Mouse (Mus musculus) embryo, embryonic 11 days (tissue): ENCODE results near the gene Tmem251.
A peak's percentile ranks its signal among the peaks of the same experiment; 100 is the strongest.

Experiments used
- DNase-seq: peaks from one replicate; pipeline ENCODE4 v3.0.0-alpha.2; 2015

The Tmem251 gene

DNA sequence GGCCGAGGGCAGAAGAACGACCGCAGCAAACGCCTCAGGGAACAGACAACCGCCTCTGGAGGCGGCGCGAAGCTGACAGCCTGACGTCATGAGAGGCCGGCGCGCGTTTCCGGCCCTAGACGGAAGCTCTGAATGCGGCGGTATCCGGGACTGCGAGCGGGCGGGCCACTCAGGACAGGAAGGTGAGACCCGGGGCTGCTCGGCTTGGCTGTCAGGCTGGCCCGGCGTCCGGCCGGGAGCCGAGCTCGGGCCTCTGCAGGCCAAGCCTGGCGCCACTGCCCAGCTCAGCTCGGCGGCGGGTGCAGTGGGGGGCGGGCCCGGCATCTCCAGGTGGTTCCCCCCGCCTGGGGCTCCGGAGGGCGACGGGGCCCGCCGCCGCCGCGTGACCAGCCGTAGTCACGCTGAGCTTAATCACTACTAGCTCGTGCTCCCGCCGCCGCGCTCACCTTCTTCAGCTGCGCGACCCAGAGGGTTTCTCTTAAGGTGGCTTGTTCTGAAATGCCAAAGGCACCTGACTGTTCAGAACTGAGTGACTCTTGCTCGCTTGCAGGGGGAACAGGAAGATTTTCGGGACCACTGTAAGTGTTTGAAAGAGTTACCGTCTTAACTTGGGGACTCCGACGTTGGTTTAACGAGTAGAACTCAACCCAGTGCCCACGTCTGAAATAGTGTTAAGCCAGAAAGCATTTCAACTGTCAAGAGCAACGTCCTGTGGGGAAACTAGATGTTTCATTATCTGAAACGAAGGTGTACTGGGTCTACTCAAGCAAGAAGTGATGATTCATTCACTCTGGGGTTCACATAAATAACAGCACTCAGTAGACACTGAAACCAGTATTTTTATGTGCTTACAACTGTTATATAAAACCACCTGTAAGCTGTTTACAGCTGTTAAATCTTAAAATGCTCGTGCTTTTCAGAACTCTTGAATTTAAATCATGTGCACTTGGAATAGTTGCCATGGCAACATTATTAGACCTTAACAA, at the start of gene Tmem251, which contains the start of gene Moap1:
Tmem251 (plus strand) TSS at position 174 of the 986 bp plus-strand sequence.
Moap1 (minus strand) TSS at position 73 of the 986 bp plus-strand sequence.
- peak; percentile 95 for DNase-seq

DNA sequence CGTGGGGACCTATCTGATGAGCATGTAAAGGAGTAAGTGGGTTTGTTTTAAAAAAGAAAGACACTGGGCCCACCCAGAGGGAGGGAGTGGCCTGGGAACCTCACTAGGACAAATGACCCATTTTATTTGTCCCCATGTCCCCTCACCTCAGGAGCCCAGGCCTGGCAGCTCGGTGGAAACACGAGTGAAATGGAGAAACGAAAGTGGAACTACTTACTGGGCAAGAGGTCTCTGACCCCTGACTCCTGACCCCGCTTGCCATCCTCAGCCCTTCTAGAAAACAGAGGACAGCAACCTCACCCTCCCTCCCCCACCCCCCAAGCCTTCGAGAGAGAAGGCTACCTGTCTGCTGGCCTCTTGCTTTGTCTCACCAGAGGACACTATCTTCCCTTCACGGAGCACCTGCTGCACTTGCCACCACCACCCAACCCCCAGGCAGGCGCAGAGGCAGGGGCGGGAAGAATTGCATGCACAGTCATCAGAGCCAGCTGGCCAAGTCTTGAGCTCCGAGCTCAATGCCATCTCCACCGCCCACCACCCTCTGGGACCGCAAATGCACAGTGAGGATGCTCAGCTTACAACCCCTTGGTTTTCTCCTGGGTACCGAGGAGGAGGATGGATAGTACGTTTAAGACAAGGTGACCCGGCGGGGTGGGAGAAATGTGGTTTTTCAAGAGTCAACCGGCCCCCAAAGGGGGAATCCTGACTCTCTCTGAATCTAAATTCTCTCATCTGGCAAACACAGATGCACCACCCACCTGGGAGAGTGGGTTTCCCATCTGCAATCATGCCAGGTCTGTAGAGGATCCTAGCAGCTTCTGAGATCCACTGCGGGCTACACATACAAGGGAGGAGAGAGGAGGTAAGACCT, 48.0 kb upstream of the Tmem251 start:
- no peak for DNase-seq

DNA sequence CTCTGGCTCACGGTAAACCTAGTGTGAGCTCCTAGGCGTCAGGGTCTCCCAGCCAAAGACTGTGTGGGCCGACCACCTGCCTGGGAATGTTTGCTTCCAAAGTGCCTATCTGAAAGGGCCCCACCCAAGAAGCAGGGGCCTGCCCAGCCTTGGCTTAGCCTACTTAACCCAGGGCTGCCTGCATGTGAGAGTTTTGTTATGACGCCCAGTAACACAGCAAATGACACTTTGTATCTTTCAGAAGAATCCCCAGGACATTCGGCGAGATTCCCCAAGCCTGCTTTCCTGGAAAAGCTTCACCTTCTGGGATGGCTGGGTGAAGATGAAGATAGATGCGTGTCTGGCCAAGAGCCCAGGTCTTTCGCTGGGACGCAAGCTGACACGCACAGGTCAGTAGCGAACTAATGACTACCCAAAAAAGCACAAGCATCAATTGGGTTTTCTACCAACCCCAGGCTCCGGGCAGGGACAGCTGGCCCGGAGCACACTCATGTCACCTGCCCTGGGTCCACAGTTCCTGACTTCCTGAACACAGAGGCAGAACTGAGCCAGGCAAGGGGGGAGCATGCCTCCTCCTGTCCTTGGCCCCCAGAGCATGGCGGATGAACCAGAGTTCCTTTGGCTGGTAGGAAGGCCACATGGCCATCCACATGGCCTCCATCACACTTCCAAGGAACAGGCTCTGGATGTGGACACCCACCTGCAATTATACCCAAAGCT, 46.8 kb upstream of the Tmem251 start:
- DNase-seq, result no peak

DNA sequence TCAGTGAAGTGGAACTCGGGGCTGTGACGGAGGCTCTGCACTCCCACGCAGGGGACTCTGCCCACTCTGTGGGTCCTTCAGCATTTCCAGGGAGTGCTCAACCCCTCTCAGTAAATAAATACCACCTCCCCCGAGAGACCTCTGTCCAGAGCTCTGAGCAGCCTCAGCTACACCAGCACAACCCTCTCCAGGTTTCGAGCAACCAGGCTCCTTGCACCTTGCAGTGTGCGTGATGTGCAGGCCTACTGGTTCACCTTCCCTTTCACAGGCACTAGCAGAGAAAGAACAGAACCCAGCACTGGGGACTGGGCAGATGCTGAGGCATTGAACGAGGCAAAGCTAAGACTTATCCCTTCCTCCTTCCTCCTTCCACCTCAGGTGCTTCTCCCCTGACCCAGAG, 46.2 kb upstream of the Tmem251 start:
- DNase-seq, result no peak

DNA sequence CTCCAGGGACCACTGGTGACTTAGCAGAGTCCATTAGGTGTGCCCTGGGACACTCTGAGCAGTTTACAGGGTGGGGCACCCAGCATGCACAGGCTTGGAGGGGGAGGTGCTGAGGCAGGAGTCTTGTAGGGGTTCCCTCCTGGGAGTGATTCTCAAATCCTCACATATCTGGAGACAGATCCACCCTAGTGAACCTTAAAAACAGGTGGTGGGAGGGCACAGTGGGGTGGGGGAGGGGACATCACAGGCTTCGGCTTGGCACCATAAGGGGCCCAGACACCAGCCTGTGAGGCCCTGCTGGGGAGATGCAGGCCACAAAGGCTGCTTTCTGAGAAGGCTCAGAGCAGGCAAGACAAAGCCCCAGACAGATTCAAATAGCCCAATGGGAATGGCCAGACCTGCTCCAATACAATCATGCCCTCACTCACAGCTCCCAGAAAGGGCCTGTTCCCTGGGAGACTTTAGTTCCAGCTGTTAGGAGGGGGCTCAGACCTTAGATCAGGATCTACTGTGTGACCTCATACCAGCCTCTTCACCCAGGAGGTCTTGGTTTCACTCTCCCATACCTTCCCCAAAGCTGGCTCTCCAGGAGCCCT, 45.4 kb upstream of the Tmem251 start:
- DNase-seq, result peak; percentile 57

DNA sequence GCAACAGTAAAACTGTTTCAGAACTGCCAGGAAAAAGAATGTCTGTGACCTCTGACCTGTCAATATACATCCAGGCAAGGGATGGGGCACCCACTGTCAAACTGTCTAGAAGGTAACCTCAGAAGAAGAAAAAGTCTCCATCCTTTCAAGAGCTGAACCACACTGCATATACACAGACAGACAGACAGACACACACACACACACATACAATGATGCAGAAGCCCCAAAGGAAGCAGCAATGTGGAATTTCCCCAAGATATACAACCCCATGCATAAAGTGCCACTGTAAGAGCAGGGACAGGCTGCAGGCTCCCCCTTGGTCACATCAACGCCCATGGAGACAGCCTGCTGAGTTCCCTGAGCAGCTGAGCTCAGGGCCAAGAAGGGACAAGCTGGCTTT, 44.4 kb upstream of the Tmem251 start:
- no peak for DNase-seq

DNA sequence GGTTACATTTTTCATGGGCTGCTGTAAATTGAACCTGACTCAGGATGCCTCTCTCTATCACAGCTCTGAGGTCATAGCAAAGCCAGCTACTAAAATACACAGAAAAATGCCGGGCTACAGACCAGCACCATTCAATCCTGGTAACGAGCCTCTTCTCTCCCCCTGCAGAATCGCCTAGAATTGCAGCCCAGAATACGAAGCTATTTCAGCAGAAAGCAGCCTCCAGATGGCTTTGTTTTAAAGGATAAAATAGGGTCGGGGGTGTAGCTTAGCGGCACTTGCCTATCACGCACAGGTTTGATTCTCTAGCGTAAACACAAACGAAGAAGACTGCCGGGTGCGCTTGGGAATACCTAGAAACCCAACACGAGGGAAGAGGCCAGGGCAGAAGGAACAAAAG, 43.1 kb upstream of the Tmem251 start:
- no peak for DNase-seq

DNA sequence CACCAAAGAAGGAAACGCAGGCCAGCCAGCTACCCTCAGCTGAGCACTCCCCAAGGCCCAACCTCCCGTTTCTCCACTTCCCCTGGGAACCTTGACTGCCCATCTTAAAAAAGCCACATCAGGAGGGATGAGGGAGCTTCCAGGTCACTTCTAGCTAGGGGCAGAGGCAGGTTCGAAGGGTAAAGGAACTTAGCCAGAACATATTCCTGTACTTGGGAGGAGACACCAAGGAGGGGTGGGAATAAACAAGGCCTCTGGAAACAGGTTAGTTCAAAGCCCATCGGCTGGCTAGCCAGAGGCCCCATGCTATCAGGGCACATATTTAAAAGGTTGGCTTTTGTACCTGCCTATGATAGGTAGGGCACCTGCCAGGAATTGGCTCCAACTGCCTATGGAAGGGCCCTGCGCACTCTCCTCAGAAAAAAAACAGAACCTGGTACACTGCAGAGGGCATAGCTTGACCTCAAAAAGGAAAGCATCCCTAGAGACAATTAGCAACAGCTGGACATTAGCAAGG, 41.8 kb upstream of the Tmem251 start:
- no peak for DNase-seq

DNA sequence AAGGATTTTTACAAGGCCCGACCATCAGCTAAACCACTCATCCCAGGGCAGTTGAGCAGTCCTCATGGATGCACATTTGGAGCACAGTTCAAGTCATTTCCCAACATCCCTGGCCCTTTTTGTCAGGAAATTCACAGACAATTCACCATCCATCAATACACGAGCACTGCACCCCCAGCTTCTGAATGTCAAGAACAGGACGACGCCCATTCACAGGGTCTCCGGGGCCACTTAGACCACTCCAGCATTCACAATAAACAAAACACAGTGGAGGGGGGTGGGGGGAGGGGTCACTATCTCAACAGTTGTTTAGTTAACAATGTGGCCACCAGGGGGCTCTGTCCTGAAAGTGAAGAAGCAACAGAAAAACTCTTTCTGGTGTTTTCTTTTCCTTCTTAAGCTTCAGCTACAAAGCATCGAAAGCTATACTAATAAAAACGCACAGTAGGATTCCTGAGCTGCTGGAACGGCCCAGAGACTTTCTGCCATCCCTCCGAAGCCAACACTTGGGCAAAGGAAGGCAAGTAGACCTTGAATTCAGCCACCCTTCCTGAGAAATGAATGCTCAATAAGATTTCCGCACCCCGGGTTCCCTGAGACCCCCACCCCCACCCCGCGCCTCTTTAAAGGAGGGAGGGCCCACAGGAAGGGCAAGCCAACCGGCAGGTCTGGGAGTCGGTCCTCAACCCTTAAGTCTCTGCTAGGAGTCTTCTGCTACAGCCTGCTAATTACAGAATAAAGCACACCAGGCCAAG, 41.0 kb upstream of the Tmem251 start:
- DNase-seq, result peak; percentile 94

DNA sequence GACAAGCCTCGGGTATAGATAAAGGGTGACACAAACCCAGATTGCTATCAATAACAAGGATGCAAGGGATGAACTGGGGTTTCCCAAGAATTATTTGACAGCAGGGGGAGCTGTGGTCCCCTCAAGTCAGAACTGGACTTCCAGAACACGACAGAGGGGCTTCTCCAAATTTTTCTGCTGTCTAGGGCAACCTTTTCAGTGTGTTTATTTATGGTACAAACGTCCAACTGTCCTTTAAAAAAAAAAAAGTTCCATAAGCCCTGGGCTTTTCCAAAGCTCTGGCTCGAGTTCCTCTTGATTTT, 40.5 kb upstream of the Tmem251 start:
- DNase-seq, result peak; percentile 64

DNA sequence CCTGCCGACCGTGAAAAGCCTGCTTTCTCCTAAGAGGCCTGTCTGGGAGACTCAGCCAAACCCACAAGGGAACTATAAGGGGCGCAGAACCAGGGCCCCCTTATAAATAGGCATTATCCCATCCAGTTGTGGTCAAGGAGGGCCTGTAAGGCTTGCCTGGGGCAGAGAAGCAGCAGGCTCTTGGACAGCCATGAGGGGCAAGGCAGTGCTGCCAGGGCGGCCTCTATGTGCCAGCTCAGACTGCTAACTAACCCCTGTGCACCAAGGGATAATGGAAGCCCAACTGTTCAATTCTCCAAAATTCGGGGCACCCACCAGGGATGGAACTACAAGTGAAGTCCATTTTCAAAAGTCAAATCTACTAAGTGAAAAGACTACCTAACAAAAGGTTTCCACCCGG, 40.1 kb upstream of the Tmem251 start:
- DNase-seq, result no peak

DNA sequence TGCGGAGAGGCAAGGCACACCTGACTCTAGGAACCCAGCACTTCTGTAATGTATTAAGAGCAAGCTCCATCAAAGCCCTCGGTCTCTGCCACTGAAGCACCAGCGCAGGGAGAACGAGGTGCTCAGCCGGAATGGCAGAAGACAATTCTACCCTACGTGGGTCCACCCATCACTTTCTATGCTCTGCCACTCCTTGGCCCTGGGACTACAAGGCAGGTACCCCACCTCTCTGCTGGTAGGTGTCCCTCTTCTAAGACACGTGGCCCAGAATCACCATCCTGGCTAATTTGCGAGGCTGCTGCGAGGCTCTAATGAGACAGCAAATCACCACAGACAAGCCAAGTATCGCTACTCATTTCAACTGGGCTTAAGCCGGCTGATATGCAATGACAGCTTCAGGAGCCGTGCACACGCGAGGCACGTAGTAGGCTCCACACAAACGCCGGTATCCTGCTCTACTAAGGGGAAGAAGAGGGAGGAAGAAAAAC, 39.6 kb upstream of the Tmem251 start:
- no peak for DNase-seq

DNA sequence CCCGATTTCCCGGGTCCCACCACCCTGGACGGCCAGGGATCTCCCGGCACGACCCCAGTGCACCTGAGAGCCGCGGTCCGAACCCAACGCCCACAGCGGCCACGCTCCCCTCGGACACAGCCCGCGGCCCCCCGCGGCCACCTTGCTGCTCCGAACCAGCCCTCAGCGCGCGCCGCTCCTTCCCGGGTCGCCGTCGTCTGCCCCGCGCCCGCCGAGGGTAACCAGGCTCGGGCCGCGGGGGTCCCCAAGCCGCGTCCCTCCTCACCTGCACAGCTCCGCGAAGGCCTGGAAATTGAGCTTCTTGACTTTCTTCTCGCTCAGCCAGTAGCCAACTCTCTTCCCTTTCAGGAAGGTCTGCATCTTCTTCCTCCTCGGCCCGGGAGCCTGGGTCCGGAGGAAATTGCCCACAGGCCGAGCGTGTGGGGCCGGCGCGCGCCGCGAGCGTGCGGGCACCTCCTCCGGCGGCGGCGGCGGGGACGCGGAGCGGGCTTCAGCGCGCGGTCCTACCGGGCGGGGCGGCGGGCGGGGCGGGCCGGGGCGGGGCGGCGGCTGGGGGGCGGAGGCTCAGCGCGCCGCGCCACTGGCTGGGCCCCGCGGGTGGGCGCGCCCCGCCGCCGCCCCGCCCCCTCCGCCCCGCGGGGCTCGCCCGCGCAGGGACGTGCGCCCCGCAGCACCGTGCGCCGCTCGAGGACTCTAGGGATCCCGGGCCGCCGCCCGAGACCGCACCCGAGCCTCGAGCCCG, 38.9 kb upstream of the Tmem251 start, which contains the start of gene Itpk1:
Itpk1 (minus strand) TSS at position 474 of the 742 bp plus-strand sequence.
- DNase-seq, result peak; percentile 83

DNA sequence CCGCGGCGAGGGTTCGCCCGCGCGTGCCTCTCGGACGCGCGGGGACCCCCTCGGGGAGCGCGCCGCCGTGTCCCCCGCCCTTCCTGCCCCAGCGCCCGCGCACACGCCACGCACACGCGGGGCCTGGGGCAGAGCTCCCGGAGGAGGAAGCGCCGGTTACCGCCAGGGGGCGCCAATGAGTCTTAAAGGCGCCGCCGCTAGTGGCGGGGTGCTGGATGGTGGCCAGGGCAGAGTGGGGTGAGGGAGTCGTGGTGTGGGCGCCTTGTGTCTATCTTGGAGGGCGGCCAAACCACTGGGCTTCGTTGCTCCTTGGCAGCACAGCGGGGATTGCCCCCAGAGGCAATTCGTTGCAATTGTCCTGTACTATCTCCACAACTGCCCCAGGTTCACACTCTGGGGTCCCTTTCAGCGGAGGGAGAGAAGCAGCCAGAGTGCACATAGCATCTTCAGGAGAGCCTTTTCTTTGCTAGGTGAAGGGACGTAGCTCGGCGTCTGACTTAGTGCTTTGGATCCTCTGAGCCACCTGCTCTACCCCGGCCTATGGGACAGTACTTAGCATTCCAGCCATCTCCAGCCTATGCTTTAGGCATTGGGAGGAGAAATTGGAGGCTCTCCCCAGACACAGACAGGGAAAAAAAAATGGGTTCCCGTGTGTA, 38.2 kb upstream of the Tmem251 start:
- DNase-seq, result peak; percentile 90

DNA sequence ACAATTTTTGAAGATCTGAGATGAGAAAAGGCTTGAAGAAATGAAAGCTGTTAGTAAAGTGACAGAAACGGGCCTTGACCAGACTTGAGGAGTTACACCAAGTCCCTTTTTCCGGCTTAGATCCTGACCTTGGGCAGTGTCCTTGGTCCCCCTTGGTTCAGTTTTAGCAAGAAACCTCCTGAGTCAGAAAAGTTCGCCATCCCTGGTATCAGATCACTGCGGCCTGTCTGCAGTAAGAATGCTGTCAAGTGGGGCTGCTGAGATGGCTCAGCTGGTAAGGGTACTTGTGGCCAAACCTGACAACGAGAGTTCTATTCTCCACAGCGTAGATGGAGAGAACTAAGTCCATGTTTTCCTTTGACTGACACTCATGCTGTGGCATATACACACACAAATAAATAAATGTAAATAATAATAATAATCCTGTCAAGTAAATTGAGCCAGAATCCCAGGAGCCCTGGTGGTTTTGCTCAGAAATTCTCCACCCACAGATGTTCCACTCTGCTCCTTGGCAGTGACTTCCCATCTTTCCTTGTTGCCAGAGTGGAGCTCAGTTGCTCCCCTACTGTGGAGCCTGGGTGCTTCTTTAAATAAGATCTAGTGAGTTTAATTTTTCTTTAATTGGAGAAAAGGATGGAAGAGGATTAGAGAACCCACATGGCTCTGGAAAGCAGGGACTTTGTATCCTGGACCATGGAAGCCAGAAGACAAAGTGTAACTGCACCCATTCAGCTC, 37.5 kb upstream of the Tmem251 start:
- no peak for DNase-seq

DNA sequence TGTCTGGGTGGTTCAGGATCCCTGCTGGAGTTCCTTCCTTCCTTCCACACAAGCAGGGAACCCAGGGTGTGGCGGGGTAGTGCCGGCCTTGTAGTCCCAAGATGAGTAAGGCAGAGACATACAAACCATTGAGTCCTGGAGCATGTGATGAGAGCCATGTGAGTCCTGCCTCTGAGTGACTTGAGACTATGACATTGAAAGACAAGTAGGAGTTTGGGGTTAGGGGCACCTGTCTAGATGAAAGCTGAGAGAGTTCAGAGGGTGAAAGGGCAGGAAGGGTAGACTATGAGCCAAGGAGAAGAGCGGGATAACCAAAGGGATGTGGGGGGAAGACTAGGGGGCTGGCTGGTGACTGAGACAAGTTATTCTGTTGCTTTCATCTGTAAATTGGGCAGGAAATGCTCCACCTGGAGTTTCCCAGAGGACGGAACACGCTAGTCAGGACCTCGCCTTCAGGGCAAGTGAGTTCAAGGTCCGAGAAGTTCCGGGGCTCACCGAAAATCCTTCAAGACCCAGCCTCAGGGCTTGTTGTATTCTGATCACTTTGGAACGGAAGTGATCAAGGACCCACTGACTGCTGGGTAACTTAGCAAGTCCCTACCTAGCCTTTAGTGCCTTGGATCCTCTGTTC, 36.6 kb upstream of the Tmem251 start:
- no peak for DNase-seq

DNA sequence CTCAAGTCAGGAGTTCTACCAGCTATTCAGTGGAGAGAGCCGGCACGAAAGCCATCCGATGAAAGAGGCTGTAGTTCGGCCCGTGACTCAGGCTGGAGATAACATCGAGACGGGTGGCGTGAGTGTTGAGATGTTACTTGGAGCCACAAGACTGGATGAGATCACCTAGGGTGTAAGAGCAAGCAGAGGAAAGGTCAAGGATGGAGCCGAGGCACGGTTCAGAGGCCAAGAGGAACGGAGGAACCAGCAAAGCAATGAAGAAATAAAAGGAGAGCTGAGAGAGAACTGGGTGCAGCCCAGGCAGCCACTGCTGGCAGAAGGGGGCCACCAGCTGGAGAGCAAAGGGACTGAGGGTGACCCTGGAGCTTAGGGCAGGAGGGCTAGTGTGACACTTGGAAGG, 35.3 kb upstream of the Tmem251 start:
- DNase-seq, result no peak

DNA sequence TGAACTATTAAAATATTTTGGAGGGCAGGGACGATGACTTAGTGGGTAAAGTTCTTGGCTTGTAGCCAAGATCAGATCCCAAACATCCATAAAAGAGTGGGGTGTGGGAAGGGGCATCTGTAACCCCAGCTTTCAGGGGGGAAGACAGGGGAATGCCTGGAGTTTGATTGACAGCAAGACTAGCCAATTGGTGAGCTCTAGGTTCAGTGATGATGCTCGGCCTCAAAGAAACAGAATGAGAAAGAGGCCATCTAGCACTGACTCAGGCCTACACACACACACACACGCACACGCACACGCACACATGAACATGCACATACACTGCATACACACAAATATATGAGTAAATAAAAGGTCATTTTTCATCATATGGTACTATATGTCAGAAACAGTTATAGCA, 33.7 kb upstream of the Tmem251 start:
- no peak for DNase-seq

DNA sequence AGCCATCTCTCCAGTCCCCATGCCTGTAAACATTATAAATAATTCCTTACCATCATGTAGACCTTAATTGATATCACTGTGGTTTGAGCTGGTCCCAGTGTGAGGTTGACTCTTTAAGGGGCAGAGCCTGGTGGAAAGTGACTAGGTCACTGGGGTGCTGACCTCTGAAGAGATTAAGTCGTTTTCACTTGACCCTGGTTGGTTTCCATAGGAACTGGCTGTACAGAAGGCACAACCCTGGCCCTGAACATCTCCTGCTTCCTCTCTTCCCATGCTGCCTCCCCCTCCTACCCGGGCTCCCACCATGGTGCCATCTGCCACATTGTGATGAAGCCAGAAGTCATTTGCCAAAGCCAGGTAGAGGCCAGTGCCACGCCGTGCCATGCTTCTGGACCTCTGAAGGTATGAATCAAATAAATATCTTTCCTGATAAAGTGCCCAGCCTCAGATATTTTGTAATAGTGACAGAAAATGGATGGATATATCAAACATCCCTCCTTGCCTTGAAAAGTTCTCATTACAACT, 32.6 kb upstream of the Tmem251 start:
- DNase-seq, result no peak
